Mouse (Mus musculus): ENCODE results near the gene Nlrp9a. TPM values are rescaled to one million over a fixed set of nuclear protein-coding genes. Genes with fewer than 3 reads are reported as not detected.
"Not testable (repeated sequence)": the region's sequence is repeated elsewhere in the genome, so short reads cannot be mapped to it uniquely, and the experiment has no call there.

Gene Nlrp9a
- not detected for total RNA-seq (2021)
- long read RNA-seq, experiment 1 = 0 reads
- long read RNA-seq, experiment 2 = 0 reads

DNA sequence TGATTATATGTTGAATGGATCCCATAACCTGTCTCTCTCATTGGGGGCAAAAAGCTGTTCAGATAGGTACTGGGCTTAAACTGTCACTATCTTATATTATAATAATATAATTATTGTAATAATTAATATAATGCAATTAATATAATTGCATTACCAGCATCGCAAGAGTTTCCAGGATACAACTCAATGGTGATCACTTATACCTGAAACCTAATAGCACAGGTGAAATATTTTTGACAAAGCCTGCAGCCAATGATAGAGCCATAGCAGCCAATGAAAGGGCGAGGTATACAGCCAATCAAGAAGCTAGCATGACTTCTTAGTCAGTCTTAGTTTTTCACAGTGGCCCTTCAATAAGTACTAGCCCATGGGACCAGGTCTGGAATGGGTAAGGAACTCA is at the start of gene Nlrp9a:
Nlrp9a (plus strand) TSS at position 301 of the 400 bp plus-strand sequence.
- DNase-seq = not testable (repeated sequence)

DNA sequence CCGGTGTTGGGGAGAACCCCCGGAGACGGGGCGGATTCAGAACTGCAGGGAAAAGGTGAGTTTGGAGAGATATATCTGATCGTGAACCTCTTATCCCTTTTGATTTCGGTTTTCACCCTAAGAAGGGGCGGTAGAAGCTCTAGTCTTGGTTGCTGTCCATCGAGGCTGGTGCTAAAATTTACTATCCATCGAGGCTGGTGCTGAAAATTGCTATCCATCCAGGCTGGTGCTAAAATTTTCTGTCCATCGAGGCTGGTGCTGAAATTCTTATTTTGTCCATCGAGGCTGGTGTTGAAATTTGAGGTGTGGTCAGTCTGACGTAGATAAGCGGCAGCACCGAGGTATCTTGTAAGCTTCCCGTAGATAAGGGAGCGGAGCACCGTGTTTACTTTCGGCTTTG is 45.3 kb upstream of the Nlrp9a start:
- not testable (repeated sequence) for DNase-seq

GRCm38 (mm10) chr7:26589077-26589476 is 54.3 kb downstream of the Nlrp9a start:
- no peak for DNase-seq

- DNase-seq = no peak
These were observed 55.0 kb downstream of the Nlrp9a start for GRCm38 (mm10) chr7:26589774-26590173.

DNA sequence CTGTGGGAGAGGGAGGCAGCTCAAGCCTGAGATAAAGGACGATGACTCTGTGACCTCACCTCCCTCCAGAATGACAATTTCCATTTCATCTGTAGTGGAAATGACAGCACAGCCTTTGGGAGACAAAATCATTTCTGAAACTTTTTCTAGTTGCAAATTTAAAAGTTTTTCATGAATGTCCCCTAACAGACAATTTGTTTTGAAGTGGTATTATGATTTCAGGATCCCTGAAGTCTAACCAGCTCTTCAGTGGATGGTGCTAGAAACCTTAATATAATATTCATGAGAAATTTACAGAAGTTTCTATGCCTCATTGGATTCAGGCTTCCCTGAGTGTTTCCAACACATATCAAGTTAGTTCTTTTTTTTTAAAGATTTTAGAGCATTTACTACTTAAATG is 83.5 kb downstream of the Nlrp9a start, which contains the start of gene Vmn1r185:
Vmn1r185 (minus strand) TSS at position 101 of the 400 bp plus-strand sequence.
- DNase-seq = not testable (repeated sequence)

Small RNA genes within 50 kb of the gene (microRNA-seq; reads per million reads assigned to microRNA genes)
- gene Gm25947 = 0 reads per million in 2 experiments

Other genes with a start within 250 kb of the Nlrp9a start
- gene Cyp2a4, start 227.9 kb upstream of the Nlrp9a start, total RNA-seq (2021) = under 1 TPM in 1 of 2 experiments, not detected in 1; 0.18 TPM
- gene Nlrp9c, start 131.3 kb upstream of the Nlrp9a start, total RNA-seq (2021) = not detected
- not detected for gene Nlrp4a, start 99.9 kb upstream of the Nlrp9a start, total RNA-seq (2021)
- not detected for gene Vmn1r185, start 83.4 kb downstream of the Nlrp9a start, total RNA-seq (2021)
- not detected for gene Cyp2b23, start 151.4 kb downstream of the Nlrp9a start, total RNA-seq (2021)
- not detected for gene Cyp2b19, start 222.1 kb downstream of the Nlrp9a start, total RNA-seq (2021)